Mouse (Mus musculus): ENCODE data around the gene Slc8a1. TPM values are rescaled to one million over a fixed set of nuclear protein-coding genes. Genes with fewer than 3 reads are reported as not detected.

Slc8a1 gene
- polyA plus RNA-seq, 1 experiment from 2014 or later = 2.3 TPM

DNA sequence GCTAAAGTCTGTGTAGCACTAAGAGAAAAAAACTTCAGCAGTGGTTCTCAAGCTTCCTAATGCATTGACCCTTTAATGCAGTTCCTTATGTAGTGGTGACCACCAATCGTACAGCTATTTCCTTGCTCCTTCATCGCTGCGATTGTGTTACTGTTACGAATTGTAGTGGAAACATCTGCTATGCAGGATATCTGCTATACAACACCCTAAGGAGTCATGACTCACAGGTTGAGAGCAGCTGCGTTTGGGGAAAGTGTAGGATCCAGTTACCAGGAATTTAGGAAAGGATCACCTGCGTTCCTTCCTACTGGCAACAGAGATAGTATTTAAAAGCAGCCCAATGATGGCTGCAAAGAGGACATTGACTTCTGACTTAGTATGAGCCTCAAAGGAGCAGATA lies 213.4 kb downstream of the Slc8a1 start:
- H3K36me3 ChIP-seq (ENCODE audit: control insufficient read depth, insufficient read depth, low read length) = no peaks in the 10 kb centered on the region
- no peak overlapping the region for H3K27ac ChIP-seq (ENCODE audit: low read depth, low read length)
- no peaks in the 10 kb centered on the region for H3K4me1 ChIP-seq (replicated peaks; ENCODE audit: control insufficient read depth, insufficient read depth, low read length)
- no peak overlapping the region for H3K9ac ChIP-seq (ENCODE audit: low read depth, low read length)
- DNase-seq (ENCODE audit: low spot score) (no peak), ATAC-seq (replicated peaks; ENCODE audit: low FRiP score) (no peak)
- WGBS = 85% methylated on average over 6 of the region's 6 CpGs
- no peak overlapping the region for H3K4me3 ChIP-seq (ENCODE audit: low read depth, low read length)
- H3K27me3 ChIP-seq (replicated peaks; ENCODE audit: control insufficient read depth, insufficient read depth, low read length) = no peaks in the 10 kb centered on the region
- H3K4me2 ChIP-seq = no peak overlapping the region
- H3K9me3 ChIP-seq (ENCODE audit: control insufficient read depth, low read length) = no peaks in the 10 kb centered on the region

- WGBS = 79% methylated on average over 2 of the region's 2 CpGs
- H3K9ac ChIP-seq (ENCODE audit: low read depth, low read length) = no peak overlapping the region
- no peak for DNase-seq (ENCODE audit: low spot score)
- no peak overlapping the region for H3K4me2 ChIP-seq
- no peaks in the 10 kb centered on the region for H3K27me3 ChIP-seq (replicated peaks; ENCODE audit: control insufficient read depth, insufficient read depth, low read length)
- H3K4me3 ChIP-seq (ENCODE audit: low read depth, low read length) = no peak overlapping the region
- no peaks in the 10 kb centered on the region for H3K9me3 ChIP-seq (ENCODE audit: control insufficient read depth, low read length)
- no peaks in the 10 kb centered on the region for H3K4me1 ChIP-seq (replicated peaks; ENCODE audit: control insufficient read depth, insufficient read depth, low read length)
- no peaks in the 10 kb centered on the region for H3K36me3 ChIP-seq (ENCODE audit: control insufficient read depth, insufficient read depth, low read length)
- H3K27ac ChIP-seq (ENCODE audit: low read depth, low read length) = no peak overlapping the region
- ATAC-seq (replicated peaks; ENCODE audit: low FRiP score) = no peak
These were observed 214.2 kb downstream of the Slc8a1 start for GRCm38 (mm10) chr17:81523943-81524342.

DNA sequence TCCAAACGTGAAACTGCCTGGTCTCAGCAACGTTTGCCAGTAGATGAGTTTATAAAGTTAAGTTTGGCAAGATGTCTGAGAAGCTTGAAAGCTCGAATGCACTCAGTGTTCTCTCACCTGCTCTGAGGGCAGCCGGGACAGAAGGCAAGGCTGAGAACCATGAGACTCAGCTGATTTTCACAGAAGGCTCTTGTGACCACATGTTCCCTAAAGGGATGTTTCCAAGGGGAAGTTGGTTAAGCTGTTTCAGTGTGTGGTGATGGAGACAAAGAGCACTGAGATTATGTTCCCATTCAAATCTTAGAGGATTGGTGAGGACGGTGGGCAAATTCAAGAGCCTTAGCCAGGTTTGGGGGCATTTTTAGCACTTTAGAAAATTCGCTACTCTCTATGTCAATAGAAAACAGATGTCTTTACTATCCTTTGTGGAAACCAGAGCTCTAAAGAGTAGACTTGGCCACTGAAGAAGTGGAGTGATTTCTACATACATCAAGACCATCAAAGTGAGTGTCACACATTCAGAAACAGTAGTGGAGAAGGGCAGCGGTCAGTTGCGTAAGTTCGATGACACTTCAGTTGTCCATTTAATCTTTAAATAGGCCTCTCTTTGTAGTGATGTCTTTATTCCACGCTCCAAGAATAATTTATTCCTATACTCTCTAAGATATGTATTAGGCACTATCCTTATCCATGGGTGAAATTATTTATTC lies 219.7 kb downstream of the Slc8a1 start:
- ATAC-seq (replicated peaks; ENCODE audit: low FRiP score) = no peak
- Histone ChIP-seq H3K27me3 (replicated peaks; ENCODE audit: control insufficient read depth, insufficient read depth, low read length) (no peaks in the 10 kb centered on the region), H3K4me3 (ENCODE audit: low read depth, low read length) (no peak overlapping the region), H3K36me3 (ENCODE audit: control insufficient read depth, insufficient read depth, low read length) (no peaks in the 10 kb centered on the region), H3K4me2 (no peak overlapping the region), H3K27ac (ENCODE audit: low read depth, low read length) (no peak overlapping the region), H3K4me1 (replicated peaks; ENCODE audit: control insufficient read depth, insufficient read depth, low read length) (no peaks in the 10 kb centered on the region), H3K9ac (ENCODE audit: low read depth, low read length) (no peak overlapping the region), H3K9me3 (ENCODE audit: control insufficient read depth, low read length) (no peaks in the 10 kb centered on the region)
- 82% methylated on average over 10 of the region's 10 CpGs for WGBS
- no peak for DNase-seq (ENCODE audit: low spot score)

GRCm38 (mm10) chr17:81516155-81516554 lies 222.0 kb downstream of the Slc8a1 start:
- no peaks in the 10 kb centered on the region for H3K27me3 ChIP-seq (replicated peaks; ENCODE audit: control insufficient read depth, insufficient read depth, low read length)
- DNase-seq (ENCODE audit: low spot score) (no peak), ATAC-seq (replicated peaks; ENCODE audit: low FRiP score) (no peak)
- no peak overlapping the region for H3K9ac ChIP-seq (ENCODE audit: low read depth, low read length)
- WGBS = 87% methylated on average over 4 of the region's 4 CpGs
- no peaks in the 10 kb centered on the region for H3K36me3 ChIP-seq (ENCODE audit: control insufficient read depth, insufficient read depth, low read length)
- no peak overlapping the region for H3K27ac ChIP-seq (ENCODE audit: low read depth, low read length)
- H3K4me3 ChIP-seq (ENCODE audit: low read depth, low read length) = no peak overlapping the region
- H3K9me3 ChIP-seq (ENCODE audit: control insufficient read depth, low read length) = no peaks in the 10 kb centered on the region
- no peak overlapping the region for H3K4me2 ChIP-seq
- H3K4me1 ChIP-seq (replicated peaks; ENCODE audit: control insufficient read depth, insufficient read depth, low read length) = no peaks in the 10 kb centered on the region

- H3K9ac ChIP-seq (ENCODE audit: low read depth, low read length) = no peak overlapping the region
- no peaks in the 10 kb centered on the region for H3K27me3 ChIP-seq (replicated peaks; ENCODE audit: control insufficient read depth, insufficient read depth, low read length)
- ATAC-seq (replicated peaks; ENCODE audit: low FRiP score) (no peak), DNase-seq (ENCODE audit: low spot score) (no peak)
- no peak overlapping the region for H3K27ac ChIP-seq (ENCODE audit: low read depth, low read length)
- WGBS = 74% methylated on average over 4 of the region's 4 CpGs
- no peaks in the 10 kb centered on the region for H3K4me1 ChIP-seq (replicated peaks; ENCODE audit: control insufficient read depth, insufficient read depth, low read length)
- no peak overlapping the region for H3K4me3 ChIP-seq (ENCODE audit: low read depth, low read length)
- H3K9me3 ChIP-seq (ENCODE audit: control insufficient read depth, low read length) = no peaks in the 10 kb centered on the region
- no peak overlapping the region for H3K4me2 ChIP-seq
- no peaks in the 10 kb centered on the region for H3K36me3 ChIP-seq (ENCODE audit: control insufficient read depth, insufficient read depth, low read length)
These were observed 224.2 kb downstream of the Slc8a1 start for GRCm38 (mm10) chr17:81514022-81514421.

GRCm38 (mm10) chr17:81513368-81513958 lies 224.7 kb downstream of the Slc8a1 start:
- Histone ChIP-seq H3K9ac (ENCODE audit: low read depth, low read length) (no peak overlapping the region), H3K4me2 (no peak overlapping the region), H3K4me3 (ENCODE audit: low read depth, low read length) (no peak overlapping the region), H3K27ac (ENCODE audit: low read depth, low read length) (no peak overlapping the region), H3K36me3 (ENCODE audit: control insufficient read depth, insufficient read depth, low read length) (no peaks in the 10 kb centered on the region), H3K9me3 (ENCODE audit: control insufficient read depth, low read length) (no peaks in the 10 kb centered on the region), H3K4me1 (replicated peaks; ENCODE audit: control insufficient read depth, insufficient read depth, low read length) (no peaks in the 10 kb centered on the region), H3K27me3 (replicated peaks; ENCODE audit: control insufficient read depth, insufficient read depth, low read length) (no peaks in the 10 kb centered on the region)
- no peak for DNase-seq (ENCODE audit: low spot score)
- ATAC-seq (replicated peaks; ENCODE audit: low FRiP score) = no peak
- WGBS = 68% methylated on average over 6 of the region's 6 CpGs

DNA sequence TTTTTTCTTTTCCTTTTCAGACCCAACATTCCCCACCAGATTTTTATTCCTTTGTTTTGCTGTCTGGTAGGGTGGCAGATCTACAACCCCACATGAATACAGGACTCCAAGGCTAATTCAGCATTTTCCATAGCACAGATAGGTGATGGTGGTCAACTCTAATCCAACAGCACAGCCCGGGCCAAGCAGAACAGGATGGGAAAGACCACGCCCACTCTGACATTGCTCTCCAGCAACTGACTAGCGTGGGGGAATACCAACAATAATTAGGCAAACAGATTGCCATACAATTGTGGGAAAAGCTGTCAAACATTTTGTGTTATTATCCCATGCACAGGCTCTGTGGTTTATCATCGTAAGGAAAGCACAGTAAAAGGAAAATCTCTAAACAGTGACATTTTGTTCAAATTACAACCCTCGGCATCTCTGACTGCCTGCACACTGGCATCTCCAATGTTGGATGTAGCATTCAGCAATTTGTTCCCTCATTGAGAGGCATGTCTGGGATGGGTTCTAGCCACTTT lies 233.0 kb downstream of the Slc8a1 start:
- 77% methylated on average over 5 of the region's 5 CpGs for WGBS

GRCm38 (mm10) chr17:81504040-81504439 lies 234.1 kb downstream of the Slc8a1 start:
- Histone ChIP-seq H3K27me3 (replicated peaks; ENCODE audit: control insufficient read depth, insufficient read depth, low read length) (no peaks in the 10 kb centered on the region), H3K9me3 (ENCODE audit: control insufficient read depth, low read length) (no peaks in the 10 kb centered on the region), H3K4me2 (no peak overlapping the region), H3K4me3 (ENCODE audit: low read depth, low read length) (no peak overlapping the region), H3K9ac (ENCODE audit: low read depth, low read length) (no peak overlapping the region), H3K36me3 (ENCODE audit: control insufficient read depth, insufficient read depth, low read length) (no peaks in the 10 kb centered on the region), H3K4me1 (replicated peaks; ENCODE audit: control insufficient read depth, insufficient read depth, low read length) (no peaks in the 10 kb centered on the region), H3K27ac (ENCODE audit: low read depth, low read length) (no peak overlapping the region)
- ATAC-seq (replicated peaks; ENCODE audit: low FRiP score) (no peak), DNase-seq (ENCODE audit: low spot score) (no peak)
- 83% methylated on average over 2 of the region's 2 CpGs for WGBS

More for the DNA sequence above, 233.0 kb downstream of the Slc8a1 start:
- Histone ChIP-seq H3K4me1 (replicated peaks; ENCODE audit: control insufficient read depth, insufficient read depth, low read length) (no peaks in the 10 kb centered on the region), H3K27me3 (replicated peaks; ENCODE audit: control insufficient read depth, insufficient read depth, low read length) (no peaks in the 10 kb centered on the region), H3K9ac (ENCODE audit: low read depth, low read length) (no peak overlapping the region), H3K4me3 (ENCODE audit: low read depth, low read length) (no peak overlapping the region), H3K36me3 (ENCODE audit: control insufficient read depth, insufficient read depth, low read length) (no peaks in the 10 kb centered on the region), H3K27ac (ENCODE audit: low read depth, low read length) (no peak overlapping the region), H3K4me2 (no peak overlapping the region), H3K9me3 (ENCODE audit: control insufficient read depth, low read length) (no peaks in the 10 kb centered on the region)
- ATAC-seq (replicated peaks; ENCODE audit: low FRiP score) (no peak), DNase-seq (ENCODE audit: low spot score) (no peak)

DNA sequence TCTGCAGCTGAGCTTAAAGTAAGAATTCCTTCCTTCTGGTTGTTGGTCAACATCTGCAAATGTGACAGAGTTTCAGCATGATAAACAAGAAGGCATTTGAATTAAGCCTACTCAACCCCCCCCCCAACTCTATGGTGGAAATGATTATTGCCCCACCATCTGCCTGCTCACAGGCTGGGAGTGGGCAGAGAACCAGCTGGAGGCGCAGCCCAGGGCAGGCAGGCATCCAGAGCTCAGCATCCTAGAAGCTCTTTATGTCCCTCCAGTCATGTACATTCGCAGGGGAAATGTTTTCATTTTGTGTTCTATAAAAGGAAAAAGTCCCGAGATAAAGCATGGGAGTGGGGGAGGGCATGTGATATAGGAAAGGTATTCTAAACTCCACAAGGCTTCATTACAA lies 235.4 kb downstream of the Slc8a1 start:
- no peaks in the 10 kb centered on the region for H3K4me1 ChIP-seq (replicated peaks; ENCODE audit: control insufficient read depth, insufficient read depth, low read length)
- H3K27me3 ChIP-seq (replicated peaks; ENCODE audit: control insufficient read depth, insufficient read depth, low read length) = no peaks in the 10 kb centered on the region
- H3K27ac ChIP-seq (ENCODE audit: low read depth, low read length) = no peak overlapping the region

More for the DNA sequence above, 235.4 kb downstream of the Slc8a1 start:
- no peaks in the 10 kb centered on the region for H3K9me3 ChIP-seq (ENCODE audit: control insufficient read depth, low read length)
- 79% methylated on average over 3 of the region's 3 CpGs for WGBS
- ATAC-seq (replicated peaks; ENCODE audit: low FRiP score) = no peak
- DNase-seq (ENCODE audit: low spot score) = no peak
- no peaks in the 10 kb centered on the region for H3K36me3 ChIP-seq (ENCODE audit: control insufficient read depth, insufficient read depth, low read length)
- H3K4me3 ChIP-seq (ENCODE audit: low read depth, low read length) = no peak overlapping the region
- no peak overlapping the region for H3K4me2 ChIP-seq
- no peak overlapping the region for H3K9ac ChIP-seq (ENCODE audit: low read depth, low read length)

Measured in liver, embryonic 11.5 days (tissue).